Mouse (Mus musculus) C2C12 (cell line): ENCODE data around the gene Dnajc3. TPM values are rescaled to one million over a fixed set of nuclear protein-coding genes. Genes with fewer than 3 reads are reported as not detected.

Experiments used
- H3K27me3 ChIP-seq: one replicate; pipeline ENCODE4 v1.6.1; 2011; ENCODE audit not compliant: control insufficient read depth, insufficient read depth, insufficient read length
- H3K36me3 ChIP-seq: one replicate; pipeline ENCODE4 v1.6.1; 2011; ENCODE audit not compliant: control insufficient read depth, insufficient read depth
- H3K4me3 ChIP-seq: one replicate; pipeline ENCODE4 v1.5.1; 2011; ENCODE audit warnings: mild to moderate bottlenecking, control low read depth; ENCODE audit not compliant: poor library complexity, insufficient read depth, severe bottlenecking
- H3K79me2 ChIP-seq: one replicate; pipeline ENCODE4 v1.6.1; 2011; ENCODE audit not compliant: control insufficient read depth, insufficient read depth
- H3K79me3 ChIP-seq: one replicate; pipeline ENCODE4 v1.6.1; 2011; ENCODE audit warnings: low read depth, control low read depth
- H3ac ChIP-seq: one replicate; pipeline ENCODE3; 2011; ENCODE audit warnings: low read depth; ENCODE audit not compliant: control insufficient read depth, insufficient read length
- CEBPB ChIP-seq: IDR thresholded peaks from one replicate; pipeline ENCODE4 v1.6.1; 2011; ENCODE audit warnings: low read depth, mild to moderate bottlenecking, control low read depth, moderate library complexity
- CTCF ChIP-seq: IDR thresholded peaks from one replicate; pipeline ENCODE4 v1.5.1; 2011; ENCODE audit not compliant: control insufficient read depth, insufficient read depth, insufficient read length
- FOSL1 ChIP-seq: IDR thresholded peaks from one replicate; pipeline ENCODE4 v1.8.0; 2011; ENCODE audit warnings: mild to moderate bottlenecking, low read length; ENCODE audit not compliant: poor library complexity, insufficient read depth, severe bottlenecking
- MAX ChIP-seq: IDR thresholded peaks from one replicate; pipeline ENCODE4 v1.6.1; 2011; ENCODE audit warnings: mild to moderate bottlenecking, control low read depth
- MYOD1 ChIP-seq: IDR thresholded peaks from one replicate; pipeline ENCODE4 v1.6.1; 2011; ENCODE audit warnings: low read depth; ENCODE audit not compliant: control insufficient read depth, insufficient read length
- MYOG ChIP-seq: IDR thresholded peaks from one replicate; pipeline ENCODE4 v1.6.1; 2011; ENCODE audit not compliant: control insufficient read depth, insufficient read length; ENCODE audit errors: extremely low read depth
- USF1 ChIP-seq: IDR thresholded peaks from one replicate; pipeline ENCODE4 v1.6.1; 2011; ENCODE audit warnings: low read depth, mild to moderate bottlenecking, control low read depth, moderate library complexity
- polyA plus RNA-seq: library from polyadenylated mRNA; unstranded; fragments of >200 nt; fragmentation: generic; extraction: Trizol; gene quantifications from one replicate; pipeline ENCODE4 v1.2.1, GENCODE M21; 2012; ENCODE audit warnings: missing spikeins

The Dnajc3 gene
- polyA plus RNA-seq, 1 experiment: 11.4 TPM

GRCm38 (mm10) chr14:118911521-118911920, 26.3 kb upstream of the Dnajc3 start:
- Histone ChIP-seq H3K79me3 (no peaks in the 10 kb centered on the region), H3K79me2 (no peaks in the 10 kb centered on the region), H3K27me3 (no peaks in the 10 kb centered on the region), H3ac (no peak overlapping the region), H3K36me3 (peaks cover 16% of the 10 kb centered on the region), H3K4me3 (no peak overlapping the region)
- TF ChIP-seq MYOD1 (no peak), MAX (no peak), MYOG (no peak), FOSL1 (no peak), USF1 (no peak), CTCF (no peak), CEBPB (no peak)

- H3K79me3 ChIP-seq: no peaks in the 10 kb centered on the region
Observed at GRCm38 (mm10) chr14:118913651-118914050, 24.1 kb upstream of the Dnajc3 start.

GRCm38 (mm10) chr14:118919025-118919424, 18.8 kb upstream of the Dnajc3 start:
- Histone ChIP-seq H3K36me3 (peaks cover 11% of the 10 kb centered on the region), H3K79me2 (no peaks in the 10 kb centered on the region), H3K79me3 (no peaks in the 10 kb centered on the region), H3K4me3 (no peak overlapping the region), H3ac (no peak overlapping the region), H3K27me3 (no peaks in the 10 kb centered on the region)
- TF ChIP-seq MYOG (no peak), CEBPB (no peak), CTCF (no peak), MYOD1 (no peak), FOSL1 (no peak), MAX (no peak), USF1 (no peak)

More at GRCm38 (mm10) chr14:118913651-118914050, 24.1 kb upstream of the Dnajc3 start:
- Histone ChIP-seq H3K79me2 (no peaks in the 10 kb centered on the region), H3K4me3 (no peak overlapping the region), H3K36me3 (peaks cover 16% of the 10 kb centered on the region), H3ac (no peak overlapping the region), H3K27me3 (no peaks in the 10 kb centered on the region)
- TF ChIP-seq FOSL1 (no peak), MYOD1 (no peak), CTCF (no peak), MAX (no peak), MYOG (no peak), CEBPB (no peak)

DNA sequence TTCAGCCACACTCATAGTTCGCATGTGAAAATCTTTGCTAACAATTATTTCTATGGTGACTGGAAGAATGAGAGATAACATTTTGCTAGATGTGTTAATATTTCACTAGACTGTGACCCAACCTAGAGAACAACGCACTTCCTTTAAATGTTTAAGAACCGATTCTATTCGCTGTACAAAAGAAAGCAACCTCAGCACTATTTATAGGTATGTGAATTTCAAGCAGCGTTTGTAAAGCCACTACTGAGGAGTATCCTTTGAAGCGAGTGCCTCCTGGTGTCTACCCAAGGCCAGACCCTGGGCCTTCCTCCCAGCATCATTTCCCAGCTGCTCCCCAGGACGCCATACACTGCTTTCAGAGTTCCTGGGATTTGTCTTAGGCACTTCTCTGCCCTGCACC, 17.1 kb upstream of the Dnajc3 start:
- H3K27me3 ChIP-seq: no peaks in the 10 kb centered on the region
- H3K79me3 ChIP-seq: no peaks in the 10 kb centered on the region
- no peaks in the 10 kb centered on the region for H3K79me2 ChIP-seq
- TF ChIP-seq MAX (no peak), CTCF (no peak), USF1 (no peak), MYOD1 (no peak), CEBPB (no peak), MYOG (no peak), FOSL1 (no peak)
- peaks cover 11% of the 10 kb centered on the region for H3K36me3 ChIP-seq
- no peak overlapping the region for H3K4me3 ChIP-seq
- H3ac ChIP-seq: no peak overlapping the region

GRCm38 (mm10) chr14:118922251-118922650, 15.5 kb upstream of the Dnajc3 start:
- no peak overlapping the region for H3K4me3 ChIP-seq
- H3K79me2 ChIP-seq: no peaks in the 10 kb centered on the region

DNA sequence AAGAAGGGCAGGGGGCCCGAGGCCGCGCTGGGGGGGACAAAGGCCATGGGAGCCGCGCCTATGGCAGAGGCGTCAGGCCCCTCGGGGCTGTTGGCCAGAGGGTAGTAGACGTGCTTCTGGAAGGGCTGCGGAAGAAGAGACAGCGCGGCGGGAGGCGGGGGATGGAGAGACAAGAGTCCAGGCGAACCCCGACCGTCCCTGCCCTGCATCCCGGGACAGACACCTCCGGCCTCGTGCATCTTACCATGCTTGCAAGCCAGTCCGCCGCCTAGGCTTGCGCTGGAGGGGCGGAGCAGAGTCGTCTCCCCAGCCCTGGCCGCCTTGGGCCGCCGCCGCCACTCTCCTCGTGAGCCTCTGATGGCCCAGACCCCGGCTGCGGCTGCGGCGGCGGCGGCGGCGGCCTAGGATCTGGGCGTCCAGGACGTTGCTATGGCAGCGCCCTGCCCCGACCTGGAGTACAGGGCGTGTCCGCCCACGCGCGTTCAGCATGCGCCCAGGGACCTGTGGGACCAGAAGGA, 15.1 kb upstream of the Dnajc3 start:
- H3K79me3 ChIP-seq: no peaks in the 10 kb centered on the region
- no peak overlapping the region for H3K4me3 ChIP-seq
- H3K79me2 ChIP-seq: no peaks in the 10 kb centered on the region
- H3ac ChIP-seq: no peak overlapping the region
- peaks cover 11% of the 10 kb centered on the region for H3K36me3 ChIP-seq
- H3K27me3 ChIP-seq: no peaks in the 10 kb centered on the region
- TF ChIP-seq FOSL1 (no peak), CEBPB (no peak), CTCF (no peak), USF1 (no peak), MAX (no peak), MYOG (no peak), MYOD1 (no peak)

More at GRCm38 (mm10) chr14:118922251-118922650, 15.5 kb upstream of the Dnajc3 start:
- TF ChIP-seq USF1 (no peak), MYOD1 (no peak), MYOG (no peak), FOSL1 (no peak), CEBPB (no peak), MAX (no peak), CTCF (no peak)
- Histone ChIP-seq H3K79me3 (no peaks in the 10 kb centered on the region), H3K36me3 (peaks cover 11% of the 10 kb centered on the region), H3ac (no peak overlapping the region), H3K27me3 (no peaks in the 10 kb centered on the region)
